Mouse (Mus musculus): ENCODE data around the gene Bcas2.
"Not testable (repeated sequence)": the region's sequence is repeated elsewhere in the genome, so short reads cannot be mapped to it uniquely, and the experiment has no call there.

DNA sequence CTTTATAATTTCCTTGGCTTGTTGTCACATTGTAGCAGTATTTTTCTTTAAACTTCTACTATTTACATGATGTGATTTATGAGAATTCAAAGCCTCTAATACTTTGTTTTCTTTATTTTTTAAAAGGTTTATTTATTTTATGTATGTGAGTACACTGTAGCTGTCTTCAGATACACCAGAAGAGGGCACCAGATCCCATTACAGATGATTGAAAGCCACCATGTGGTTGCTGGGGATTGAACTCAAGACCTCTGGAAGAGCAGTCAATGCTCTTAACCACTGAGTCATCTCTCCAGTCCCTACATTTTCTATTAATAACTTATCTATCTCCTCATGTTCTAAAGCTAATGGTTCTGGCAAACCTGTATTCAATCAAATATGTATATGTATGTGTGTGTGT lies 13.0 kb downstream of the Bcas2 start:
- TF ChIP-seq POLR2A (IDR thresholded peaks at IDR 0.05; ENCODE audit: control insufficient read depth, low read depth, low read length); CTCF (IDR thresholded peaks at IDR 0.05; ENCODE audit: control insufficient read depth, insufficient read depth, insufficient replicate concordance, low read depth, low read length): not testable (repeated sequence)

Data from testis, adult 2 months (tissue).